Mouse (Mus musculus): ENCODE measurements around the gene Slc25a26. TPM values are rescaled to one million over a fixed set of nuclear protein-coding genes. Genes with fewer than 3 reads are reported as not detected.
A peak's percentile ranks its signal among the peaks of the same experiment; 100 is the strongest.

The Slc25a26 gene
- polyA plus RNA-seq, 1 experiment from 2014 or later, result 7.1 TPM

- no peak for ATAC-seq
- Histone ChIP-seq H3K4me3 (replicated peaks) (no peak overlapping the region), H3K4me2 (replicated peaks) (no peak overlapping the region), H3K27me3 (no peaks in the 10 kb centered on the region), H3K9me3 (no peaks in the 10 kb centered on the region), H3K9ac (replicated peaks) (no peak overlapping the region), H3K4me1 (replicated peaks) (peaks cover 54% of the 10 kb centered on the region), H3K27ac (no peak overlapping the region), H3K36me3 (no peaks in the 10 kb centered on the region)
- WGBS, result 76% methylated on average over 6 of the region's 6 CpGs
Observed at GRCm38 (mm10) chr6:94646902-94647301, 146.8 kb downstream of the Slc25a26 start.

- peak; percentile 83 for ATAC-seq
- H3K27me3 ChIP-seq, result no peaks in the 10 kb centered on the region
- peaks cover 63% of the 10 kb centered on the region for H3K4me1 ChIP-seq (replicated peaks)
- peak overlapping the region; percentile 37 for H3K9ac ChIP-seq (replicated peaks)
- H3K9me3 ChIP-seq, result no peaks in the 10 kb centered on the region
- 8% methylated on average over 10 of the region's 10 CpGs for WGBS
- H3K36me3 ChIP-seq, result no peaks in the 10 kb centered on the region
- H3K4me3 ChIP-seq (replicated peaks), result no peak overlapping the region
- peak overlapping the region; percentile 72 for H3K27ac ChIP-seq
- H3K4me2 ChIP-seq (replicated peaks), result peak overlapping the region; percentile 14; the same call in 1 of the 2 replicates
Observed at GRCm38 (mm10) chr6:94647574-94648430, 147.7 kb downstream of the Slc25a26 start.

GRCm38 (mm10) chr6:94648496-94648895, 148.4 kb downstream of the Slc25a26 start:
- Histone ChIP-seq H3K36me3 (no peaks in the 10 kb centered on the region), H3K27ac (peak overlapping the region; percentile 72), H3K4me3 (replicated peaks) (no peak overlapping the region), H3K4me1 (replicated peaks) (peaks cover 66% of the 10 kb centered on the region), H3K9me3 (no peaks in the 10 kb centered on the region), H3K9ac (replicated peaks) (peak overlapping the region; percentile 37), H3K4me2 (replicated peaks) (no peak overlapping the region), H3K27me3 (no peaks in the 10 kb centered on the region)
- ATAC-seq, result no peak
- WGBS, result 44% methylated on average over 4 of the region's 4 CpGs

GRCm38 (mm10) chr6:94649637-94650036, 149.5 kb downstream of the Slc25a26 start:
- no peaks in the 10 kb centered on the region for H3K36me3 ChIP-seq
- H3K27me3 ChIP-seq, result no peaks in the 10 kb centered on the region
- H3K9ac ChIP-seq (replicated peaks), result no peak overlapping the region
- H3K27ac ChIP-seq, result no peak overlapping the region
- H3K4me3 ChIP-seq (replicated peaks), result no peak overlapping the region
- no peak for ATAC-seq
- WGBS, result 62% methylated on average over 1 of the region's 1 CpGs
- no peak overlapping the region for H3K4me2 ChIP-seq (replicated peaks)
- H3K4me1 ChIP-seq (replicated peaks), result peaks cover 66% of the 10 kb centered on the region
- no peaks in the 10 kb centered on the region for H3K9me3 ChIP-seq

- no peaks in the 10 kb centered on the region for H3K9me3 ChIP-seq
- no peak overlapping the region for H3K27ac ChIP-seq
- no peak overlapping the region for H3K4me2 ChIP-seq (replicated peaks)
- H3K4me1 ChIP-seq (replicated peaks), result peaks cover 79% of the 10 kb centered on the region
- no peak for ATAC-seq
- no peak overlapping the region for H3K4me3 ChIP-seq (replicated peaks)
- no peaks in the 10 kb centered on the region for H3K27me3 ChIP-seq
- no peaks in the 10 kb centered on the region for H3K36me3 ChIP-seq
- H3K9ac ChIP-seq (replicated peaks), result no peak overlapping the region
- WGBS, result 86% methylated on average over 17 of the region's 17 CpGs
Observed at GRCm38 (mm10) chr6:94651541-94651940, 151.4 kb downstream of the Slc25a26 start.

GRCm38 (mm10) chr6:94652659-94653213, 152.6 kb downstream of the Slc25a26 start:
- ATAC-seq, result no peak
- WGBS, result 76% methylated on average over 6 of the region's 6 CpGs
- H3K9ac ChIP-seq (replicated peaks), result no peak overlapping the region
- no peaks in the 10 kb centered on the region for H3K9me3 ChIP-seq
- H3K27ac ChIP-seq, result no peak overlapping the region
- no peaks in the 10 kb centered on the region for H3K36me3 ChIP-seq
- H3K4me1 ChIP-seq (replicated peaks), result peaks cover 78% of the 10 kb centered on the region
- no peaks in the 10 kb centered on the region for H3K27me3 ChIP-seq
- H3K4me2 ChIP-seq (replicated peaks), result no peak overlapping the region
- H3K4me3 ChIP-seq (replicated peaks), result no peak overlapping the region

- no peak for ATAC-seq
- no peak overlapping the region for H3K9ac ChIP-seq (replicated peaks)
- H3K36me3 ChIP-seq, result no peaks in the 10 kb centered on the region
- no peak overlapping the region for H3K4me2 ChIP-seq (replicated peaks)
- H3K27ac ChIP-seq, result no peak overlapping the region
- WGBS, result 75% methylated on average over 10 of the region's 10 CpGs
- H3K4me3 ChIP-seq (replicated peaks), result no peak overlapping the region
- no peaks in the 10 kb centered on the region for H3K27me3 ChIP-seq
- H3K9me3 ChIP-seq, result no peaks in the 10 kb centered on the region
- H3K4me1 ChIP-seq (replicated peaks), result peaks cover 69% of the 10 kb centered on the region
Observed at GRCm38 (mm10) chr6:94653388-94654316, 153.5 kb downstream of the Slc25a26 start.

Small RNA genes within 50 kb of the gene (microRNA-seq; reads per million reads assigned to microRNA genes)
- 1.0 reads per million for gene Mir7041

Other genes with a start within 250 kb of the Slc25a26 start
- 39.2 and 39.4 TPM in 2 replicates for gene Magi1, start 216.4 kb upstream of the Slc25a26 start, polyA plus RNA-seq (2015; fragmentation: Nextera tagmentation; extraction: Ambion mirVana)
- 10.5 and 11.4 TPM in 2 replicates for gene Lrig1, start 199.8 kb downstream of the Slc25a26 start, polyA plus RNA-seq (2015; fragmentation: Nextera tagmentation; extraction: Ambion mirVana)